Mouse (Mus musculus) neural tube, embryonic 14.5 days (tissue): Measurements from ENCODE around the gene Pdzd2. TPM values are rescaled to one million over a fixed set of nuclear protein-coding genes. Genes with fewer than 3 reads are reported as not detected.

Source experiments
- ATAC-seq: fragments of 200-750 bp; cut with Nextera tagmentation; 2 replicates; pipeline ENCODE4 v1.8.0; 2017; ENCODE audit warnings: low read depth, mild to moderate bottlenecking, moderate TSS enrichment, moderate library complexity
- H3K27ac ChIP-seq: fragments of 300-500 bp; sonication (generic); 2 replicates; pipeline ENCODE4 v1.5.1; 2014; ENCODE audit warnings: low read depth, mild to moderate bottlenecking, control low read depth, low read length, moderate library complexity, mixed read lengths
- H3K27me3 ChIP-seq: fragments of 300-500 bp; sonication (generic); 2 replicates; pipeline ENCODE4 v1.6.1; 2014; ENCODE audit warnings: low read length; ENCODE audit not compliant: control insufficient read depth, insufficient read depth
- H3K36me3 ChIP-seq: fragments of 300-500 bp; sonication (generic); 2 replicates; pipeline ENCODE4 v1.6.1; 2014; ENCODE audit warnings: low read length, mixed read lengths; ENCODE audit not compliant: control insufficient read depth, insufficient read depth
- H3K4me1 ChIP-seq: fragments of 300-500 bp; sonication (generic); 2 replicates; pipeline ENCODE4 v1.6.1; 2014; ENCODE audit warnings: low read length; ENCODE audit not compliant: control insufficient read depth, insufficient read depth
- H3K4me2 ChIP-seq: fragments of 300-500 bp; sonication (generic); 2 replicates; pipeline ENCODE4 v1.6.1; 2014; ENCODE audit warnings: mild to moderate bottlenecking, low read depth, low read length, control low read depth
- H3K4me3 ChIP-seq: fragments of 300-500 bp; sonication (generic); 2 replicates; pipeline ENCODE4 v1.5.1; 2014; ENCODE audit warnings: low read depth, low read length, control low read depth, mixed read lengths
- H3K9ac ChIP-seq: fragments of 300-500 bp; sonication (generic); replicated peaks from 2 replicates; pipeline ENCODE4 v1.6.1; 2014; ENCODE audit warnings: low read depth, mild to moderate bottlenecking, control low read depth, low read length, mixed read lengths
- H3K9me3 ChIP-seq: fragments of 300-500 bp; sonication (generic); 2 replicates; pipeline ENCODE4 v1.6.1; 2016; ENCODE audit warnings: low read length; ENCODE audit not compliant: control insufficient read depth
- WGBS: fragments of 180-500 bp; shearing (Covaris S2); extraction: QIAGEN DNeasy Blood & Tissue Kit; methylation state at CpG from one replicate; pipeline ENCODE4 v1.1.7; 2014; 5-methylcytosine and 5-hydroxymethylcytosine counted together
- polyA plus RNA-seq: library from polyadenylated mRNA; unstranded; fragments of >200 nt; fragmentation: Nextera tagmentation; extraction: Ambion mirVana; gene quantifications from 2 replicates; pipeline ENCODE4 v1.2.1, GENCODE M21; 2014

Gene Pdzd2
- polyA plus RNA-seq, 1 experiment from 2014 or later: 16.6 TPM

GRCm38 (mm10) chr15:12577054-12577696 is 162.5 kb downstream of the Pdzd2 start:
- Histone ChIP-seq H3K36me3 (no peaks in the 10 kb centered on the region), H3K27ac (no peak overlapping the region), H3K9me3 (no peaks in the 10 kb centered on the region), H3K27me3 (no peaks in the 10 kb centered on the region), H3K9ac (no peak overlapping the region), H3K4me1 (no peaks in the 10 kb centered on the region), H3K4me2 (no peak overlapping the region), H3K4me3 (no peak overlapping the region)
- WGBS: 25% methylated on average over 11 of the region's 11 CpGs
- ATAC-seq: peak; percentile 75

- H3K9ac ChIP-seq: no peak overlapping the region
- no peak overlapping the region for H3K27ac ChIP-seq
- no peak overlapping the region for H3K4me3 ChIP-seq
- H3K4me2 ChIP-seq: no peak overlapping the region
- no peaks in the 10 kb centered on the region for H3K9me3 ChIP-seq
- H3K4me1 ChIP-seq: no peaks in the 10 kb centered on the region
- no peak for ATAC-seq
- no peaks in the 10 kb centered on the region for H3K36me3 ChIP-seq
- H3K27me3 ChIP-seq: no peaks in the 10 kb centered on the region
- WGBS: 88% methylated on average over 3 of the region's 3 CpGs
These were observed 166.1 kb downstream of the Pdzd2 start for GRCm38 (mm10) chr15:12573621-12574020.

GRCm38 (mm10) chr15:12571168-12571567 is 168.6 kb downstream of the Pdzd2 start:
- no peak overlapping the region for H3K4me3 ChIP-seq
- H3K4me1 ChIP-seq: no peaks in the 10 kb centered on the region
- H3K36me3 ChIP-seq: no peaks in the 10 kb centered on the region
- no peak overlapping the region for H3K4me2 ChIP-seq
- no peaks in the 10 kb centered on the region for H3K27me3 ChIP-seq
- 30% methylated on average over 4 of the region's 4 CpGs for WGBS
- H3K9ac ChIP-seq: no peak overlapping the region
- no peak overlapping the region for H3K27ac ChIP-seq
- H3K9me3 ChIP-seq: no peaks in the 10 kb centered on the region
- no peak for ATAC-seq

GRCm38 (mm10) chr15:12566637-12567440 is 172.9 kb downstream of the Pdzd2 start:
- H3K27me3 ChIP-seq: no peaks in the 10 kb centered on the region
- no peak overlapping the region for H3K27ac ChIP-seq
- no peaks in the 10 kb centered on the region for H3K4me1 ChIP-seq
- H3K4me2 ChIP-seq: no peak overlapping the region
- ATAC-seq: no peak
- no peak overlapping the region for H3K9ac ChIP-seq
- no peaks in the 10 kb centered on the region for H3K9me3 ChIP-seq
- no peaks in the 10 kb centered on the region for H3K36me3 ChIP-seq
- WGBS: 91% methylated on average over 11 of the region's 11 CpGs
- no peak overlapping the region for H3K4me3 ChIP-seq

- no peaks in the 10 kb centered on the region for H3K9me3 ChIP-seq
- H3K27me3 ChIP-seq: no peaks in the 10 kb centered on the region
- no peak overlapping the region for H3K4me3 ChIP-seq
- H3K4me1 ChIP-seq: no peaks in the 10 kb centered on the region
- no peak for ATAC-seq
- H3K9ac ChIP-seq: no peak overlapping the region
- WGBS: 87% methylated on average over 8 of the region's 8 CpGs
- H3K27ac ChIP-seq: no peak overlapping the region
- H3K4me2 ChIP-seq: no peak overlapping the region
- no peaks in the 10 kb centered on the region for H3K36me3 ChIP-seq
These were observed 174.4 kb downstream of the Pdzd2 start for GRCm38 (mm10) chr15:12565281-12565680.

GRCm38 (mm10) chr15:12560505-12560904 is 179.2 kb downstream of the Pdzd2 start:
- 56% methylated on average over 8 of the region's 8 CpGs for WGBS
- H3K27ac ChIP-seq: no peak overlapping the region
- no peaks in the 10 kb centered on the region for H3K4me1 ChIP-seq
- H3K9ac ChIP-seq: no peak overlapping the region
- no peak; the same call in 1 of the 2 replicates for ATAC-seq
- no peak overlapping the region for H3K4me3 ChIP-seq
- H3K36me3 ChIP-seq: no peaks in the 10 kb centered on the region
- H3K27me3 ChIP-seq: no peaks in the 10 kb centered on the region
- no peaks in the 10 kb centered on the region for H3K9me3 ChIP-seq
- no peak overlapping the region for H3K4me2 ChIP-seq

- no peak overlapping the region for H3K27ac ChIP-seq
- no peaks in the 10 kb centered on the region for H3K27me3 ChIP-seq
- no peaks in the 10 kb centered on the region for H3K9me3 ChIP-seq
- H3K9ac ChIP-seq: no peak overlapping the region
- no peak overlapping the region for H3K4me2 ChIP-seq
- 65% methylated on average over 11 of the region's 11 CpGs for WGBS
- H3K4me1 ChIP-seq: no peaks in the 10 kb centered on the region
- no peak overlapping the region for H3K4me3 ChIP-seq
- no peaks in the 10 kb centered on the region for H3K36me3 ChIP-seq
- no peak for ATAC-seq
These were observed 181.9 kb downstream of the Pdzd2 start for GRCm38 (mm10) chr15:12557663-12558436.

GRCm38 (mm10) chr15:12553211-12553610 is 186.5 kb downstream of the Pdzd2 start:
- Histone ChIP-seq H3K27ac (no peak overlapping the region), H3K27me3 (no peaks in the 10 kb centered on the region), H3K4me3 (no peak overlapping the region), H3K4me2 (no peak overlapping the region), H3K9me3 (no peaks in the 10 kb centered on the region), H3K4me1 (peaks cover 12% of the 10 kb centered on the region), H3K9ac (no peak overlapping the region), H3K36me3 (no peaks in the 10 kb centered on the region)
- 75% methylated on average over 3 of the region's 3 CpGs for WGBS
- no peak for ATAC-seq

GRCm38 (mm10) chr15:12550919-12551318 is 188.8 kb downstream of the Pdzd2 start:
- H3K27me3 ChIP-seq: no peaks in the 10 kb centered on the region

More at GRCm38 (mm10) chr15:12550919-12551318, 188.8 kb downstream of the Pdzd2 start:
- Histone ChIP-seq H3K4me3 (no peak overlapping the region), H3K4me1 (peaks cover 12% of the 10 kb centered on the region), H3K9ac (no peak overlapping the region), H3K9me3 (no peaks in the 10 kb centered on the region), H3K36me3 (no peaks in the 10 kb centered on the region), H3K27ac (no peak overlapping the region), H3K4me2 (no peak overlapping the region)
- no peak for ATAC-seq
- WGBS: 25% methylated on average over 3 of the region's 3 CpGs
